Mouse (Mus musculus): ENCODE measurements around the gene Gm49673.
"Not testable (repeated sequence)": the region's sequence is repeated elsewhere in the genome, so short reads cannot be mapped to it uniquely, and the experiment has no call there.

Gm49673 gene

GRCm38 (mm10) chr17:8130849-8131248, 16.7 kb downstream of the Gm49673 start:
- DNase-seq (ENCODE audit: low spot score): not testable (repeated sequence)

GRCm38 (mm10) chr17:8129578-8129977, 18.0 kb downstream of the Gm49673 start:
- not testable (repeated sequence) for DNase-seq (ENCODE audit: low spot score)

GRCm38 (mm10) chr17:8128326-8128993, 19.1 kb downstream of the Gm49673 start:
- not testable (repeated sequence) for DNase-seq (ENCODE audit: low spot score)

GRCm38 (mm10) chr17:8124586-8124985, 23.0 kb downstream of the Gm49673 start:
- DNase-seq (ENCODE audit: low spot score): not testable (repeated sequence)

DNA sequence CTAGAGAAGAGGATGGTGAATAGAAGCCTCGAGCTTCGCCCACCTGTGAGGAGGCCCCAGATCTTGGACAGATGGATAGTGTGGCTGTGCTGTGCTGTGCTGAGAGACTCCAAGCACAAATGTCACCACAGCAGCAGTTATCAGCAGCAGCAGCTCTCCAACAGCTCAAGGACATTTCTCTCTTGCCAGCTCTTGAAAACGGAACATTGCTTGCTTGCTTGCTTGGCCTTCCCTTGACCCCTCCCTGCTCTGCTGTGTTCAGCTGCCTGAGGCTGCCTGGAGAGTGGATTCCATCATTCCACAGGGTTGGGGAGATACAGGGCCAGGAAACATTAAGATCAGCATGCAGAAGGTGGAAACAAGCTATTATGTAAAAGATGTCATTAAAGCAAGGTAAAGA, 24.6 kb downstream of the Gm49673 start:
- DNase-seq (ENCODE audit: low spot score): not testable (repeated sequence)

DNA sequence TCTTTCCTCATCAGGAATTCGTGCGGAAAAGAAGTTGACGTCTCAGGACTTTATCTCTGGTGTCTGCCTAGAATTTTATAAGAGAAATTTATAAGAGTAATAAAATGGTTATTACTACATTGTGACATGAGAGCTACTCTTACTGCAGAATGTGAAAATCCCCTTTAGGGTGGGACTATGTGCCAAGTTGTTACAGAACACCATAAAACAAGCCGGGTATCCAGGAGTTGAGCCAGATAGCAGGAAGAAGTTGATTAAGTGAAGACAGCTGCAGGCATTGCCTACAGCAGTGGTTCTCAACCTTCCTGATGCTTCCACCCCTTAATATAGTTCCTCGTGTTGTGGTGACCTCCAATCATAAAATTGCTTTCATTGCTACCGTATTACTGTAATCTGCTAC, 30.7 kb downstream of the Gm49673 start:
- DNase-seq (ENCODE audit: low spot score): not testable (repeated sequence)

- DNase-seq (ENCODE audit: low spot score): not testable (repeated sequence)
These were observed 31.2 kb downstream of the Gm49673 start for GRCm38 (mm10) chr17:8116378-8116777.

- DNase-seq (ENCODE audit: low spot score): not testable (repeated sequence)
These were observed 35.4 kb downstream of the Gm49673 start for GRCm38 (mm10) chr17:8112199-8112598.

GRCm38 (mm10) chr17:8101297-8101609, 46.3 kb downstream of the Gm49673 start:
- not testable (repeated sequence) for DNase-seq (ENCODE audit: low spot score)

- not testable (repeated sequence) for DNase-seq (ENCODE audit: low spot score)
These were observed 46.9 kb downstream of the Gm49673 start for GRCm38 (mm10) chr17:8100405-8101296.

DNA sequence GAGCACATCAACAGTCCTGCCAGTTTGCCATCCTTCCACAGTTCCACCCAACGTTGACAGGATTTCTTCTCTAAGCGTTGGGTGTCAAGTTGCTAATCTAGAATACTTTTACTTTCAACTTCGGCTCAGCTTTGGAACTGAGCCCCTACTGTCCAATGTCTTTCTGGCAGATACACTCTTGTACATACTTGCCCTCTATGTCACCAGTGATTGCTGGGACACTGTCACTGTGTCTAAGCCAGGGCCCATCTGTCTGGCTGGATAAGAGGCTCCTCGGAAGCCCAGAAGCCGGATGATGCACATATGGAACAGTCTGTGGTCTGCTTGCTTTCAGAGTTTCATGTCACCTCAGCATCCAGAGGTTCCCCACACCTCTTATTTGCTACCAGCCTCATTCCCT, 51.4 kb downstream of the Gm49673 start:
- DNase-seq (ENCODE audit: low spot score): not testable (repeated sequence)

- DNase-seq (ENCODE audit: low spot score): peak; percentile 20
These were observed 51.9 kb downstream of the Gm49673 start for GRCm38 (mm10) chr17:8095653-8096052.

DNA sequence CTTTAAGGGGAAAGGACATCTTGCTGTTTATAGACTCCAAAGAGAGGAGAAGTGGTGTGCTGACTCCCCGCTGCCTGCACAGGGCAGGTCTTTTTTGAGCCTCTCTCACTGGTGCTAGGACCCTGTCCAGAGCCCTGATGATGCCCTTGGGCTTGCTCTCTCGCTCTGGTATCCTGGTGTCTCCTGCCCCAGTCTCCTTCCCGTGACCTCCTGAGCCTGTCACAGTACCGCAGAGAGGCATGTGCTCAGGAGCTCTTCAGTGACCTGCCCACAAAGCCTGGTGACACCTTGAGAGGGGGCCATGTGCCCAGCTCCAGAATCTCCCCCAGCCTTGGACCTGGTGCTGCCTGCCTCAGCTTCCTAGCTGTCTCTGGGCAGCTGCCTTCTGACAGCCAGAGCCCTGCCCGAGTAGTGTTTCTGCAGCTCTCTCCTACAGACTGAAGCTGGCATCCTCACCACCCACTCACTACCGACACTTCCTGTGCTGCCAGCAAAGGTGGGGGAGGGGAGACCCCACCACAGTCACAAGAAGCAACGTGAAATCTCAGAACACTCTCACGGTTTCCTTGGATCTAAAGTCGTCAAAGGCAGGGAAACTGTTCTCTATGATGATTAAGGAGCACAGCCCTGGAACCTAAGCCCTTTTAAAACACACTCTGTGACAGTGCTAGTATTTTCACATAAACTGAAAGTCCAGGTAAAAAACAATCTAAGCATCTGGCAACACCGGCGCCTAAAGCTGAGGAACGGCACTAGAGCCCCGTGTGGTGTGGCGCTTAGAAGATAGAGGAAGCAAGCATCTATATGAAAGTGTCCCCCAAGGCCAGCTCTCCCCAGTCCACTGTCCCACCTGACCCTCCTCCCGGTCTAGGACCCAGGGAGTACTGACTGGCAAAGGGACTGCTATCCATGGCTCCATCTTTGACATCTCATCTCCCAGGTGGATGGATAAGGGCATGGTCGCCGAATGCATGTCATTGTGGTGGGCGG, 54.8 kb downstream of the Gm49673 start:
- not testable (repeated sequence) for DNase-seq (ENCODE audit: low spot score)

DNA sequence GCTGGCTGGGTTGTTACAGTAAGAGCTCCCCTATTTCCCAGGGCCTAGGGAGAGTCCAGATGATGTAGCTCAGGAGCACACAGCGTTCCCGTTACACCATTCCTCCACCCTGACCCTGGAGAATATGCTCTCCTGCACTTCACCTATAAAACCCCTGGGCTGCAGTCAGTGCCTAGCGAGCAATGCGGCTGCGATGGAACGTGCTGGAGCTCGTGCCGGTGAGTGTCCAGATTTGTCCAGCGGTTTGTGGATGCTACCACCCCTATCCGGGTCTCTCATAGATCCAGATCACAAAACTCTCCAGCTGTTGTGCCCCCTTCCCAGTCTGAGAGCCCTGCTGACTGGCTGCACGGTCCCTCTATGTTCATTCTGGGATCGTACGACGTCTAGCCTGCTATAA, 56.3 kb downstream of the Gm49673 start:
- DNase-seq (ENCODE audit: low spot score): not testable (repeated sequence)

- DNase-seq (ENCODE audit: low spot score): not testable (repeated sequence)
These were observed 77.7 kb downstream of the Gm49673 start for GRCm38 (mm10) chr17:8069847-8070246.

DNA sequence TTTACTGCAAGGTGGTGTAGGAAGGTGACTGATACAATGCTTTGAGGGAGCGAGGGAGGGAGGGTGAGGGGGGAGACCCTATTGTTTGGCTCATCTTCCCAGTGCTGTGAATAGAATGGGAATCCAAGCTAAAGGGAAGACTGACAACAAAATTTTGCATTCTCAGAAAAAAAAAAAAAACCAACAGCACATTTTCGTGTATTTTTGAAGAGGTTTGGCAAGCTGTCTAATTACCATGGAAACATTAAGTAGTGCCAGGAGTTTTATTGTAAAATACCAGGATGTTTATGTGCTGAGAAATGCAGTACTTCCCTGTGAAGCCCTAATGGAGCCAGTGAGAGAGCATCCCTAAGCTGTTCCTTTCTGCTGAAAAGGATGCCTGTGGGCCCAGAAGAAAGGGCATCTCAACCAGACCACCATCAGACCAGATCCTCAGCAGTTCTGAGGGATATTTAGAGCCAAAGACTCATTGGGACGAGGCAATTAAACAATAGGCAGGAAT, 90.9 kb downstream of the Gm49673 start:
- DNase-seq (ENCODE audit: low spot score): not testable (repeated sequence)

DNA sequence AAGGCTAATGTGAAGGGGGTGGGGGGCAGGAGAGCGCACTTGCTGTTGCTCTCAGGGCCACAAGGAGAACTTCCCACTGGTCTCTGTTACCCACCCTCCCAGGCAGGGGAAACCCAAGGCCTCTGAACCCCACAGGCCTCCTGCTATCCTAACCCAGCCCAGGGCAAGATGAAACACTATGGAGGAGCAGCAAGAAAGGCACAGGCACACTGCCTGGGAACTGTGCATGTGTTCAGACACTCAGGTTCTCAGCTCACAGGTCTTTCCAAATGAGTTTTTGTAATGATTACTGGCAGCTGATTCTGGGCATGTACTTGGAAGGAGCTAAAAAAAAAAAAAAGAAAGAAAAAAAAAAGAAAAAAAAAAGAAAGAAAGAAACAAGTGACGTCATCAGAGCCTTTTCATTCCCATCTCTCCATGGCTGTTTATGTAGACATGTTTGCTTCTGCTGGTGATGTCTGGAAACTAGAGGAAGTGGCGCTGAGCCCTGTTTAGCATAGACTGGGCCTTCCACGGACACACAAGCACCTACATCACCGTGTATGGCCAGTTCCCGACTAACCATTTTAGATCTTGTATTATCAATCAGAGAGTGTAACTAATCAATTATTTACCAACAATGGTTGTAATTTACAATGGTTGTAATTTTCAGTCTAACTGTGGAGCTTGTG, 91.5 kb downstream of the Gm49673 start:
- DNase-seq (ENCODE audit: low spot score): not testable (repeated sequence)

GRCm38 (mm10) chr17:8051247-8051646, 96.3 kb downstream of the Gm49673 start:
- peak; percentile 70 for DNase-seq (ENCODE audit: low spot score)

DNA sequence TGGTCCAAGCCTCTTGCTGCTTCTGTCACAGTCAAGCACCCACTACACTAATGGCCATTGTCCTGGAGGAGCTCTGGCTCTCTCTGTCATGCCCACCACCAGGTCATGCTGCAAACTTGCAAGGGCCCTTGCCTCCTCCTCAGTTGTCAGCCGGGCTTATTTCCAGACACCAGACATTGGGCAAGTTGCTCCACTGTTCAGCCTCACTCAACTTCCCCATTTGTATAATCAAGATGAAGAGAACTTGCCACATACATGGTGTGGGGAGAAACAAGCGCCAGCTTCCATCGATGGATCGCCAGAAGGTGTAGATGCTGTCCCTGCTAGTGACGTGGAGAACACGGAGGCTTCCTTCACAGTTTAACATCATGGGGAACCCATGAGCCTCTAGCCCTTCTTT, 97.4 kb downstream of the Gm49673 start:
- DNase-seq (ENCODE audit: low spot score): not testable (repeated sequence)

GRCm38 (mm10) chr17:8046178-8046577, 101.4 kb downstream of the Gm49673 start:
- not testable (repeated sequence) for DNase-seq (ENCODE audit: low spot score)

DNA sequence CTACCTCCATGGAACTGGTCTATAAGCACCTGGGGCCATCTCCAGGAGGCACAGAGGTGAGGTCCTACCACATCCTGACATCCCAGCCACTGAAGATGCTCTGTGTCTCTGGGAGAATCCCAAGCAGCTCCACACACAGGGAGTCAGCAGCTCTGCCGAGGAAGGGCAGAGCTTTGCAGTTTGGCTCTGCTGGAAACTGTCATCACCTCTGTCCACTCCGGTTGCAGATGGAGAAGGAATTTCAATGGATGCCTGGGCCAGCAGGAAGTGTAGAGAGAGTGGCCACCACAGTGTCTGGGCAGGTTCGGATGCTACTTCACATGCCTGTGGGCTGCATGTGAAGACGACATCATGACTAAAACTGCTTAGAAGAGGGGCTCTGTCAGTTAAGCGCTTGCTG, 106.4 kb downstream of the Gm49673 start:
- not testable (repeated sequence) for DNase-seq (ENCODE audit: low spot score)
